Mouse (Mus musculus) limb, embryonic 11.5 days (tissue): Measurements from ENCODE around the gene Mapk14. TPM values are rescaled to one million over a fixed set of nuclear protein-coding genes. Genes with fewer than 3 reads are reported as not detected.

ENCODE experiments used
- ATAC-seq: fragments of 200-750 bp; cut with Nextera tagmentation; 2 replicates; pipeline ENCODE4 v1.8.0; 2017; ENCODE audit warnings: low read depth; ENCODE audit not compliant: insufficient number of reproducible peaks, low FRiP score, low TSS enrichment
- DNase-seq: peaks from one replicate; pipeline ENCODE4 v3.0.0-alpha.2; 2015; ENCODE audit warnings: low spot score
- H3K27ac ChIP-seq: fragments of 300-500 bp; sonication (generic); replicated peaks from 2 replicates; pipeline ENCODE4 v1.5.1; 2014; ENCODE audit warnings: low read depth, mild to moderate bottlenecking, low read length
- H3K27me3 ChIP-seq: fragments of 300-500 bp; sonication (generic); 2 replicates; pipeline ENCODE4 v1.6.1; 2014; ENCODE audit warnings: mild to moderate bottlenecking, low read length, mixed read lengths; ENCODE audit not compliant: control insufficient read depth, insufficient read depth
- H3K36me3 ChIP-seq: fragments of 300-500 bp; sonication (generic); 2 replicates; pipeline ENCODE4 v1.6.1; 2014; ENCODE audit warnings: mild to moderate bottlenecking, low read length, moderate library complexity, mixed read lengths; ENCODE audit not compliant: control insufficient read depth, insufficient read depth
- H3K4me1 ChIP-seq: fragments of 300-500 bp; sonication (generic); 2 replicates; pipeline ENCODE4 v1.6.1; 2014; ENCODE audit warnings: low read length, mixed read lengths; ENCODE audit not compliant: control insufficient read depth, insufficient read depth
- H3K4me2 ChIP-seq: fragments of 300-500 bp; sonication (generic); 2 replicates; pipeline ENCODE4 v1.6.1; 2014; ENCODE audit warnings: low read depth, mild to moderate bottlenecking, moderate library complexity; ENCODE audit not compliant: severe bottlenecking
- H3K4me3 ChIP-seq: fragments of 300-500 bp; sonication (generic); 2 replicates; pipeline ENCODE4 v1.5.1; 2014; ENCODE audit warnings: low read depth, low read length
- H3K9ac ChIP-seq: fragments of 300-500 bp; sonication (generic); 2 replicates; pipeline ENCODE4 v1.6.1; 2014; ENCODE audit warnings: mild to moderate bottlenecking, low read length
- H3K9me3 ChIP-seq: fragments of 300-500 bp; sonication (generic); 2 replicates; pipeline ENCODE4 v1.6.1; 2016; ENCODE audit warnings: low read length; ENCODE audit not compliant: control insufficient read depth
- WGBS: fragments of 180-500 bp; shearing (Covaris S2); extraction: QIAGEN DNeasy Blood & Tissue Kit; methylation state at CpG from one replicate; pipeline ENCODE4 v1.1.7; 2014; 5-methylcytosine and 5-hydroxymethylcytosine counted together
- polyA plus RNA-seq: library from polyadenylated mRNA; unstranded; fragments of >200 nt; fragmentation: Nextera tagmentation; extraction: Ambion mirVana; gene quantifications from 2 replicates; pipeline ENCODE4 v1.2.1, GENCODE M21; 2014

The Mapk14 gene
- polyA plus RNA-seq, 1 experiment from 2014 or later = 51.5 TPM

DNA sequence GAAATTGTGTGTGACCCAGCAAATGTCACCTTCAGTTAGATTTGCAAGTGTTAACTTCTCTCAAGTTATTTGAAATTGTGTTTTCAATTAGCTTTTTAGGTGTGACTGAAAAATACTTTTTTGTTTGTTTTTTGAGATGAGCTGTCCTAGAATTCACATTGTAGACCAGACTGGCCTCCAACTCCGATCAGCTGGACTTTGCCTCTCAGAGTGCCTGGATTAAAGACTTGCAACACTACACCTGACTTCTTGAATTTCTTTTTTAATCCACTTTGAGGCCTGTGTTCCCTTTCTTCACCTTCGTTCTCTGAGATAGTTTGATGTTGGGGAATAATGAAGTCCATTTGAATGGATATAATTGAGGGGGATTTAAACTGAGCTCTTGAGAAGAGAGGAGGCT is 2.9 kb downstream of the Mapk14 start:
- WGBS = 83% methylated on average over 2 of the region's 2 CpGs
- Histone ChIP-seq H3K9ac (no peak overlapping the region), H3K27me3 (0 out of 2 replicates have a peak, but pooled peaks cover 2% of the 10 kb centered on the region), H3K27ac (no peak overlapping the region), H3K4me3 (no peak overlapping the region), H3K4me2 (no peak overlapping the region), H3K9me3 (no peaks in the 10 kb centered on the region), H3K4me1 (peaks cover 10% of the 10 kb centered on the region), H3K36me3 (no peaks in the 10 kb centered on the region)
- ATAC-seq (no peak), DNase-seq (no peak)

GRCm38 (mm10) chr17:28694832-28695231 is 3.7 kb downstream of the Mapk14 start:
- no peak overlapping the region for H3K4me3 ChIP-seq
- no peaks in the 10 kb centered on the region for H3K9me3 ChIP-seq
- ATAC-seq (no peak), DNase-seq (no peak)
- 73% methylated on average over 4 of the region's 4 CpGs for WGBS
- no peak overlapping the region for H3K9ac ChIP-seq
- peaks cover 5% of the 10 kb centered on the region for H3K4me1 ChIP-seq
- H3K27me3 ChIP-seq = no peaks in the 10 kb centered on the region
- no peak overlapping the region for H3K4me2 ChIP-seq
- H3K36me3 ChIP-seq = no peaks in the 10 kb centered on the region
- no peak overlapping the region for H3K27ac ChIP-seq

GRCm38 (mm10) chr17:28696641-28697040 is 5.5 kb downstream of the Mapk14 start:
- WGBS = 36% methylated on average over 2 of the region's 2 CpGs
- H3K27ac ChIP-seq = no peak overlapping the region
- no peak for ATAC-seq

GRCm38 (mm10) chr17:28697290-28698195 is 6.4 kb downstream of the Mapk14 start:
- no peak overlapping the region for H3K4me3 ChIP-seq
- ATAC-seq (no peak), DNase-seq (no peak)
- WGBS = 83% methylated on average over 13 of the region's 13 CpGs
- no peaks in the 10 kb centered on the region for H3K27me3 ChIP-seq
- no peaks in the 10 kb centered on the region for H3K9me3 ChIP-seq
- H3K36me3 ChIP-seq = no peaks in the 10 kb centered on the region
- H3K9ac ChIP-seq = no peak overlapping the region
- H3K27ac ChIP-seq = no peak overlapping the region
- H3K4me2 ChIP-seq = no peak overlapping the region
- H3K4me1 ChIP-seq = peaks cover 5% of the 10 kb centered on the region

More at GRCm38 (mm10) chr17:28696641-28697040, 5.5 kb downstream of the Mapk14 start:
- no peaks in the 10 kb centered on the region for H3K9me3 ChIP-seq
- DNase-seq = no peak
- H3K27me3 ChIP-seq = no peaks in the 10 kb centered on the region
- H3K4me1 ChIP-seq = peaks cover 5% of the 10 kb centered on the region
- H3K36me3 ChIP-seq = no peaks in the 10 kb centered on the region
- H3K4me2 ChIP-seq = no peak overlapping the region
- no peak overlapping the region for H3K9ac ChIP-seq
- H3K4me3 ChIP-seq = no peak overlapping the region

DNA sequence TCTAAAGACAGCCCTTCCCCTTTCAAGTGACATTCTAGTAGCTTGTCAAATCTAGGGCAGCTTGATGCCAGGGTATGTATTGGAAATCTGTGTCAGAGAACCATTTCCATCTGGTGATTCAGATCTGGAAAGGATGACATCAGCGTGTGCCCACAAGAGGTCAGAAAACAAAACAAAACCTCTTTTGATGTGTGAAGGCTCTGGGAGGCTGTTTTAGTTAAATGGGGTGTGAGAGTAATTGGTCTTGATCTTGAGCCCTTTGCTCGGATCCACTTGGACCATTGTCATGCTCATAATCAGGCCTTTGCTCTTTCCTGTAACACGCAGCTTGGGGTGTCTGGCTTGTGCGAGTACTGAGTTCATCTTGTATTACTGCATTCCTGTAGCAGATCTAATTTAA is 7.1 kb downstream of the Mapk14 start:
- DNase-seq (no peak), ATAC-seq (no peak)
- 56% methylated on average over 4 of the region's 4 CpGs for WGBS
- Histone ChIP-seq H3K4me3 (no peak overlapping the region), H3K9me3 (no peaks in the 10 kb centered on the region), H3K27me3 (no peaks in the 10 kb centered on the region), H3K4me2 (no peak overlapping the region), H3K27ac (no peak overlapping the region), H3K36me3 (no peaks in the 10 kb centered on the region), H3K4me1 (peaks cover 5% of the 10 kb centered on the region), H3K9ac (no peak overlapping the region)

- DNase-seq (no peak), ATAC-seq (no peak)
- no peak overlapping the region for H3K4me3 ChIP-seq
- no peaks in the 10 kb centered on the region for H3K9me3 ChIP-seq
- no peaks in the 10 kb centered on the region for H3K36me3 ChIP-seq
- H3K27me3 ChIP-seq = no peaks in the 10 kb centered on the region
- no peak overlapping the region for H3K27ac ChIP-seq
- peaks cover under 1% of the 10 kb centered on the region for H3K4me1 ChIP-seq
- WGBS = 86% methylated on average over 2 of the region's 2 CpGs
- H3K9ac ChIP-seq = no peak overlapping the region
- no peak overlapping the region for H3K4me2 ChIP-seq
Measured at GRCm38 (mm10) chr17:28698672-28699071, 7.5 kb downstream of the Mapk14 start.

GRCm38 (mm10) chr17:28699789-28700188 is 8.7 kb downstream of the Mapk14 start:
- DNase-seq (no peak), ATAC-seq (no peak)
- WGBS = 89% methylated on average over 7 of the region's 7 CpGs
- Histone ChIP-seq H3K36me3 (no peaks in the 10 kb centered on the region), H3K27me3 (no peaks in the 10 kb centered on the region), H3K9me3 (no peaks in the 10 kb centered on the region), H3K4me2 (no peak overlapping the region), H3K9ac (no peak overlapping the region), H3K27ac (no peak overlapping the region), H3K4me1 (no peaks in the 10 kb centered on the region), H3K4me3 (no peak overlapping the region)

DNA sequence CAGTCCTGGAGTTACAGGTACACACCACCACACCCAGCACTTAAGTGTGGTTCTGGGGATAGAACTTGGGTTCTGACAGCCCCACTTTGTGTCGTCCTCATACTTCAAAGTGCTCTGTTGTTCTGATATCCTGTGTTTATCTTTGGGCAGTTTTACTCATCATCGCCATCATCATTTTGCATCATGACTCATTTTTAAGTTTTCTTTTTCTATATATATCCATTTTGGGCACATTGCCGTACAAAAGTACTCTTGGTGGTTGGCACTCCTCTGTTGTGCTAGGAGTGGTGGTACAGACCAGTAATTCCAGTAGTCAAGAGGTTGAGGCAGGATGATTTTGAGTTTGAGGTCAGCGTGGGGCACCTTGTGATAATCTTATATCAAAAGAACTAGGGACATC is 10.0 kb downstream of the Mapk14 start:
- no peak for ATAC-seq
- Histone ChIP-seq H3K27me3 (no peaks in the 10 kb centered on the region), H3K4me3 (no peak overlapping the region), H3K27ac (no peak overlapping the region), H3K9me3 (no peaks in the 10 kb centered on the region), H3K4me2 (no peak overlapping the region), H3K36me3 (no peaks in the 10 kb centered on the region), H3K9ac (no peak overlapping the region), H3K4me1 (no peaks in the 10 kb centered on the region)
- DNase-seq = no peak
- WGBS = 95% methylated on average over 4 of the region's 4 CpGs
